Mouse (Mus musculus): ENCODE results near the gene Nfkbie. TPM values are rescaled to one million over a fixed set of nuclear protein-coding genes. Genes with fewer than 3 reads are reported as not detected.

Gene Nfkbie
- total RNA-seq, 2 experiments from 2014 or later = 1.8 to 2.0 TPM

GRCm38 (mm10) chr17:45556514-45557245, 1.2 kb downstream of the Nfkbie start:
- intact Hi-C loops (cut with DNase I) = no loop called here
- no peak for DNase-seq (ENCODE audit: low spot score in 2 of 2)

GRCm38 (mm10) chr17:45557246-45557824, 1.8 kb downstream of the Nfkbie start:
- no peak for DNase-seq (ENCODE audit: low spot score in 2 of 2)
- intact Hi-C loops (cut with DNase I) = no loop called here

- DNase-seq (ENCODE audit: low spot score in 2 of 2) = no peak
- intact Hi-C loops (cut with DNase I) = no loop called here
These were observed 2.7 kb downstream of the Nfkbie start for GRCm38 (mm10) chr17:45557998-45558862.

GRCm38 (mm10) chr17:45559732-45560525, 4.4 kb downstream of the Nfkbie start:
- intact Hi-C loops (cut with DNase I) = no loop called here
- no peak for DNase-seq (ENCODE audit: low spot score in 2 of 2)

- intact Hi-C loops (cut with DNase I) = no loop called here
- no peak for DNase-seq (ENCODE audit: low spot score in 2 of 2)
These were observed 7.7 kb downstream of the Nfkbie start for GRCm38 (mm10) chr17:45563216-45563615.

- intact Hi-C loops (cut with DNase I) = no loop called here
- peak; percentile 91 to 92 for DNase-seq (ENCODE audit: low spot score in 2 of 2)
These were observed 8.4 kb downstream of the Nfkbie start, which contains the start of gene Slc35b2 for GRCm38 (mm10) chr17:45563655-45564530. Slc35b2 (plus strand) TSS chr17:45563874.

GRCm38 (mm10) chr17:45564531-45565084, 9.1 kb downstream of the Nfkbie start:
- DNase-seq (ENCODE audit: low spot score in 2 of 2) = no peak

GRCm38 (mm10) chr17:45565103-45565502, 9.6 kb downstream of the Nfkbie start:
- intact Hi-C loops (cut with DNase I) = no loop called here
- DNase-seq (ENCODE audit: low spot score in 2 of 2) = no peak

More at GRCm38 (mm10) chr17:45564531-45565084, 9.1 kb downstream of the Nfkbie start:
- intact Hi-C loops (cut with DNase I) = no loop called here

GRCm38 (mm10) chr17:45566031-45566359, 10.5 kb downstream of the Nfkbie start:
- intact Hi-C loops (cut with DNase I) = no loop called here
- DNase-seq (ENCODE audit: low spot score in 2 of 2) = no peak

- peak in 1 of 2 experiments; percentile 50 for DNase-seq (ENCODE audit: low spot score in 2 of 2)
- intact Hi-C loops (cut with DNase I) = no loop called here
These were observed 11.1 kb downstream of the Nfkbie start for GRCm38 (mm10) chr17:45566360-45567161.

GRCm38 (mm10) chr17:45567162-45567601, 11.7 kb downstream of the Nfkbie start:
- no peak for DNase-seq (ENCODE audit: low spot score in 2 of 2)
- intact Hi-C loops (cut with DNase I) = no loop called here

GRCm38 (mm10) chr17:45568990-45569389, 13.5 kb downstream of the Nfkbie start:
- intact Hi-C loops (cut with DNase I) = no loop called here
- no peak for DNase-seq (ENCODE audit: low spot score in 2 of 2)

- intact Hi-C loops (cut with DNase I) = no loop called here
- no peak for DNase-seq (ENCODE audit: low spot score in 2 of 2)
These were observed 14.5 kb downstream of the Nfkbie start for GRCm38 (mm10) chr17:45569999-45570398.

GRCm38 (mm10) chr17:45572103-45573086, 16.9 kb downstream of the Nfkbie start:
- intact Hi-C loops (cut with DNase I) = no loop called here

GRCm38 (mm10) chr17:45573087-45573779, 17.7 kb downstream of the Nfkbie start, which contains the start of gene Hsp90ab1:
Hsp90ab1 (minus strand) TSS chr17:45573271.
- intact Hi-C loops (cut with DNase I) = no loop called here
- DNase-seq (ENCODE audit: low spot score in 2 of 2) = peak; percentile 98 to 99

More at GRCm38 (mm10) chr17:45572103-45573086, 16.9 kb downstream of the Nfkbie start:
- peak; percentile 72 to 78 for DNase-seq (ENCODE audit: low spot score in 2 of 2)

- intact Hi-C loops (cut with DNase I) = no loop called here
- peak; percentile 98 to 99 for DNase-seq (ENCODE audit: low spot score in 2 of 2)
These were observed 18.2 kb downstream of the Nfkbie start for GRCm38 (mm10) chr17:45573780-45574123.
